Mouse (Mus musculus): ENCODE results near the gene Dhx58.

- no peak for TF ChIP-seq CTCF (IDR thresholded peaks at IDR 0.05; ENCODE audit: low read depth)
- no peak for TF ChIP-seq EP300 (optimal IDR thresholded peaks at IDR 0.05)
Measured at GRCm38 (mm10) chr11:100685371-100685770, 18.7 kb downstream of the Dhx58 start.

All from stomach, postnatal 0 days (tissue).